Mouse (Mus musculus) retina, embryonic 14.5 days (tissue): ENCODE data around the gene Lims1.
A peak's percentile ranks its signal among the peaks of the same experiment; 100 is the strongest.
"Not testable (repeated sequence)": the region's sequence is repeated elsewhere in the genome, so short reads cannot be mapped to it uniquely, and the experiment has no call there.

Source experiments
- DNase-seq: peaks from one replicate; pipeline ENCODE4 v3.0.0-alpha.2; 2015; ENCODE audit warnings: low spot score

Gene Lims1

GRCm38 (mm10) chr10:58323028-58323991, at the start of gene Lims1:
Gene Lims1 (plus strand): TSS chr10:58323466.
- DNase-seq: peak; percentile 99

GRCm38 (mm10) chr10:58282238-58282637, 41.0 kb upstream of the Lims1 start:
- no peak for DNase-seq

GRCm38 (mm10) chr10:58290742-58291141, 32.5 kb upstream of the Lims1 start:
- DNase-seq: no peak

- DNase-seq: no peak
These were observed 29.0 kb upstream of the Lims1 start for GRCm38 (mm10) chr10:58294246-58294645.

GRCm38 (mm10) chr10:58295605-58296004, 27.7 kb upstream of the Lims1 start:
- no peak for DNase-seq

GRCm38 (mm10) chr10:58304996-58305395, 18.3 kb upstream of the Lims1 start:
- DNase-seq: no peak

GRCm38 (mm10) chr10:58306897-58307296, 16.4 kb upstream of the Lims1 start:
- no peak for DNase-seq

- no peak for DNase-seq
These were observed 12.5 kb upstream of the Lims1 start for GRCm38 (mm10) chr10:58310791-58311190.

GRCm38 (mm10) chr10:58312887-58313286, 10.4 kb upstream of the Lims1 start:
- no peak for DNase-seq

- no peak for DNase-seq
These were observed 2.4 kb upstream of the Lims1 start for GRCm38 (mm10) chr10:58320881-58321280.

- no peak for DNase-seq
These were observed 772 bp upstream of the Lims1 start for GRCm38 (mm10) chr10:58322361-58323027.

GRCm38 (mm10) chr10:58326271-58326670, 3.0 kb downstream of the Lims1 start:
- DNase-seq: no peak

- DNase-seq: not testable (repeated sequence)
These were observed 4.6 kb downstream of the Lims1 start for GRCm38 (mm10) chr10:58327836-58328235.

GRCm38 (mm10) chr10:58328517-58329108, 5.3 kb downstream of the Lims1 start:
- DNase-seq: no peak

- DNase-seq: no peak
These were observed 7.4 kb downstream of the Lims1 start for GRCm38 (mm10) chr10:58330635-58331034.

GRCm38 (mm10) chr10:58331741-58332140, 8.5 kb downstream of the Lims1 start:
- DNase-seq: no peak

GRCm38 (mm10) chr10:58333414-58333813, 10.1 kb downstream of the Lims1 start:
- no peak for DNase-seq

- DNase-seq: no peak
These were observed 12.9 kb downstream of the Lims1 start for GRCm38 (mm10) chr10:58336156-58336555.

GRCm38 (mm10) chr10:58337091-58337490, 13.8 kb downstream of the Lims1 start:
- not testable (repeated sequence) for DNase-seq

- no peak for DNase-seq
These were observed 15.3 kb downstream of the Lims1 start for GRCm38 (mm10) chr10:58338590-58338989.

- DNase-seq: no peak
These were observed 18.4 kb downstream of the Lims1 start for GRCm38 (mm10) chr10:58341685-58342084.

- no peak for DNase-seq
These were observed 18.9 kb downstream of the Lims1 start for GRCm38 (mm10) chr10:58342199-58342598.

- DNase-seq: no peak
These were observed 20.3 kb downstream of the Lims1 start for GRCm38 (mm10) chr10:58343552-58343951.
